Mouse (Mus musculus) midbrain, embryonic 11.5 days (tissue): ENCODE measurements at regions not wholly inside any gene's neighbourhood (a gene's known extent, or its start where the extent isn't known, plus 50 kb on each side); places are given as distances from the start of the nearest gene placed in this dataset.

Experiments used
- ATAC-seq: fragments of 200-750 bp; cut with Nextera tagmentation; 2 replicates; pipeline ENCODE4 v1.8.0; 2017; ENCODE audit warnings: moderate TSS enrichment, moderate library complexity; ENCODE audit not compliant: low FRiP score
- DNase-seq: peaks from one replicate; pipeline ENCODE4 v3.0.0; 2015; ENCODE audit warnings: low spot score; ENCODE audit errors: missing footprints
- H3K27ac ChIP-seq: fragments of 300-500 bp; sonication (generic); 2 replicates; pipeline ENCODE4 v1.5.1; 2014; ENCODE audit warnings: low read depth, low read length
- H3K27me3 ChIP-seq: fragments of 300-500 bp; sonication (generic); 2 replicates; pipeline ENCODE4 v1.6.1; 2014; ENCODE audit warnings: mild to moderate bottlenecking, low read length, moderate library complexity, mixed read lengths; ENCODE audit not compliant: control insufficient read depth, insufficient read depth
- H3K36me3 ChIP-seq: fragments of 300-500 bp; sonication (generic); 2 replicates; pipeline ENCODE4 v1.6.1; 2014; ENCODE audit warnings: mild to moderate bottlenecking, low read length, moderate library complexity, mixed read lengths; ENCODE audit not compliant: control insufficient read depth, insufficient read depth
- H3K4me1 ChIP-seq: fragments of 300-500 bp; sonication (generic); 2 replicates; pipeline ENCODE4 v1.6.1; 2014; ENCODE audit warnings: low read length; ENCODE audit not compliant: control insufficient read depth, insufficient read depth
- H3K4me2 ChIP-seq: fragments of 300-500 bp; sonication (generic); 2 replicates; pipeline ENCODE4 v1.6.1; 2014; ENCODE audit warnings: mild to moderate bottlenecking, moderate library complexity
- H3K4me3 ChIP-seq: fragments of 300-500 bp; sonication (generic); 2 replicates; pipeline ENCODE4 v1.5.1; 2014; ENCODE audit warnings: low read depth, low read length
- H3K9ac ChIP-seq: fragments of 300-500 bp; sonication (generic); 2 replicates; pipeline ENCODE4 v1.6.1; 2014; ENCODE audit warnings: low read length
- H3K9me3 ChIP-seq: fragments of 300-500 bp; sonication (generic); 2 replicates; pipeline ENCODE4 v1.6.1; 2016; ENCODE audit warnings: low read length; ENCODE audit not compliant: control insufficient read depth
- WGBS: fragments of 180-500 bp; shearing (Covaris S2); extraction: QIAGEN DNeasy Blood & Tissue Kit; methylation state at CpG from one replicate; pipeline ENCODE4 v1.1.7; 2014; 5-methylcytosine and 5-hydroxymethylcytosine counted together

DNA sequence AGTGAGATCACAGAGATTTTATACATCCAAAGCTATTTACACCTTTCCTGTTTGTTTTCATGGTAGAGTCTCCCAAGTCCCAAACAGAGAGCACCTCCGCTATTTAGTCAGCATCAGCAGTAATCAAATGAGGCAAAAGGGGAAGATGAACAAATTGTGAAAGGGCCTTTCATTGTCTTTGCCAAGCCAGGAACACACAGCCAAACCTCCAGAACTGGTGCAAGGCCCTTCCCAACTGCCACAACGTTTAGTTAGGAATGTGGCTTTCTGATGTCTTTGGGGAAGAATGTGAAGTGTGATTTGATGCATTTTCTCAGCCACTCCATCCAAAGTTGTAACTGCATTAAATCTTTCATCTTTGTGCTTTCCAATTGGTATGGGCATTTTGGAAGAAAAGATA is 353.6 kb upstream of the Galnt5 start:
- WGBS: 73% methylated on average over 2 of the region's 2 CpGs
- ATAC-seq: no peak
- H3K9ac ChIP-seq: no peak overlapping the region

DNA sequence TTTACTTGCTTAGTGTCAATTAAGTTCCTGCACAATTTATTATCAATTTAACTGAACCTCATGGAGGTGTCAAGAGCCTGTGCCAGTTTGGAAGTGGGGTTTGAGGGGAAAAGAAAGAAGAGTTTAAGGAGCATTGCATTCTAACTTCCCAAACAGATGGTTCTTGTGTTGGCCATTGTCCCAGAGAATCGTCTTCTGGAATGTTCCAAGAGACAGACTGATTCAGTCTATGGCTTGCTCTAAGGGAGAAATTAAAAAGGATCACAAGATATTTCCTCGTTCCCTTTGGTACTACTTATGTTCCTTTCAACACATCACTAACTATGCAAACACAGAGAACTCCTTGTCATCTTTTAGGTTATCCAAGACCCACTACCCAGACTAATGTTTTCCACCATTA is 353.1 kb upstream of the Galnt5 start:
- WGBS: 84% methylated on average over 2 of the region's 2 CpGs
- Histone ChIP-seq H3K4me1 (no peaks in the 10 kb centered on the region), H3K9me3 (no peaks in the 10 kb centered on the region), H3K4me3 (no peak overlapping the region), H3K27me3 (no peaks in the 10 kb centered on the region), H3K4me2 (no peak overlapping the region), H3K9ac (no peak overlapping the region), H3K36me3 (no peaks in the 10 kb centered on the region), H3K27ac (no peak overlapping the region)
- ATAC-seq (no peak), DNase-seq (no peak)

More for the DNA sequence above, 353.6 kb upstream of the Galnt5 start:
- Histone ChIP-seq H3K27ac (no peak overlapping the region), H3K9me3 (no peaks in the 10 kb centered on the region), H3K4me3 (no peak overlapping the region), H3K4me2 (no peak overlapping the region), H3K36me3 (no peaks in the 10 kb centered on the region), H3K4me1 (no peaks in the 10 kb centered on the region), H3K27me3 (no peaks in the 10 kb centered on the region)
- DNase-seq: no peak

DNA sequence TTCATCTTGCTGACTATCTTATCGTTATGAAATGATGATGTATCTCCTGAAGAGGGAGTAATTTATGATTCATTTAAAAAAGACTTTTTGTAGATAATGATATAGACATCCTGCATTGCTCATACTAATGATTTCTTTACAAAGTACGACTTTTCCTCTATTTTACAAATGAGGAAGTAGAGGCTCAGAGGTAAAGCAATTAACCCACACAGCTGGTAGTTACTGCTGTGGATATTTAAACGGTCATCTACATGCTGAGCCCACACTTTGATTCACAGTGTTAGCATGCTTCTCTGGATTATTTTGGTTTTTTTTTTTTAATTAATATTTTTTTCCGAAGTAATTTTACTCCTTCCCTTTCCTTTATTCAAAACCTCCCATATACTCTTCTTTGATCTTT is 348.7 kb upstream of the Galnt5 start:
- Histone ChIP-seq H3K9me3 (no peaks in the 10 kb centered on the region), H3K36me3 (no peaks in the 10 kb centered on the region), H3K9ac (no peak overlapping the region), H3K27ac (no peak overlapping the region), H3K4me3 (no peak overlapping the region), H3K27me3 (no peaks in the 10 kb centered on the region), H3K4me1 (no peaks in the 10 kb centered on the region), H3K4me2 (no peak overlapping the region)
- 80% methylated on average over 4 of the region's 4 CpGs for WGBS
- no peak for ATAC-seq
- no peak for DNase-seq

- ATAC-seq: no peak
- H3K9me3 ChIP-seq: no peaks in the 10 kb centered on the region
- WGBS: 84% methylated on average over 4 of the region's 4 CpGs
Observed at GRCm38 (mm10) chr2:57657409-57657808, 340.3 kb upstream of the Galnt5 start.

GRCm38 (mm10) chr2:57661838-57662237 is 335.8 kb upstream of the Galnt5 start:
- Histone ChIP-seq H3K9ac (no peak overlapping the region), H3K27me3 (no peaks in the 10 kb centered on the region), H3K27ac (no peak overlapping the region), H3K4me3 (no peak overlapping the region), H3K36me3 (no peaks in the 10 kb centered on the region), H3K4me1 (no peaks in the 10 kb centered on the region), H3K9me3 (no peaks in the 10 kb centered on the region), H3K4me2 (no peak overlapping the region)
- 86% methylated on average over 1 of the region's 1 CpGs for WGBS
- DNase-seq (no peak), ATAC-seq (no peak)

More at GRCm38 (mm10) chr2:57657409-57657808, 340.3 kb upstream of the Galnt5 start:
- no peaks in the 10 kb centered on the region for H3K36me3 ChIP-seq
- H3K27me3 ChIP-seq: no peaks in the 10 kb centered on the region
- no peak overlapping the region for H3K4me3 ChIP-seq
- no peak overlapping the region for H3K27ac ChIP-seq
- H3K4me2 ChIP-seq: no peak overlapping the region
- no peak overlapping the region for H3K9ac ChIP-seq
- H3K4me1 ChIP-seq: no peaks in the 10 kb centered on the region
- DNase-seq: no peak

GRCm38 (mm10) chr2:57672007-57672643 is 325.6 kb upstream of the Galnt5 start:
- Histone ChIP-seq H3K36me3 (no peaks in the 10 kb centered on the region), H3K4me1 (no peaks in the 10 kb centered on the region), H3K9ac (no peak overlapping the region), H3K4me3 (no peak overlapping the region), H3K4me2 (no peak overlapping the region), H3K27me3 (no peaks in the 10 kb centered on the region), H3K9me3 (no peaks in the 10 kb centered on the region), H3K27ac (no peak overlapping the region)
- ATAC-seq: no peak
- 72% methylated on average over 3 of the region's 3 CpGs for WGBS
- DNase-seq: no peak

- no peaks in the 10 kb centered on the region for H3K36me3 ChIP-seq
- H3K9ac ChIP-seq: no peak overlapping the region
- no peak overlapping the region for H3K4me2 ChIP-seq
- H3K4me3 ChIP-seq: no peak overlapping the region
- ATAC-seq (no peak), DNase-seq (no peak)
- no peaks in the 10 kb centered on the region for H3K4me1 ChIP-seq
- 88% methylated on average over 3 of the region's 3 CpGs for WGBS
- H3K27ac ChIP-seq: no peak overlapping the region
- H3K9me3 ChIP-seq: no peaks in the 10 kb centered on the region
- H3K27me3 ChIP-seq: no peaks in the 10 kb centered on the region
Observed at GRCm38 (mm10) chr2:57689877-57690276, 307.8 kb upstream of the Galnt5 start.

DNA sequence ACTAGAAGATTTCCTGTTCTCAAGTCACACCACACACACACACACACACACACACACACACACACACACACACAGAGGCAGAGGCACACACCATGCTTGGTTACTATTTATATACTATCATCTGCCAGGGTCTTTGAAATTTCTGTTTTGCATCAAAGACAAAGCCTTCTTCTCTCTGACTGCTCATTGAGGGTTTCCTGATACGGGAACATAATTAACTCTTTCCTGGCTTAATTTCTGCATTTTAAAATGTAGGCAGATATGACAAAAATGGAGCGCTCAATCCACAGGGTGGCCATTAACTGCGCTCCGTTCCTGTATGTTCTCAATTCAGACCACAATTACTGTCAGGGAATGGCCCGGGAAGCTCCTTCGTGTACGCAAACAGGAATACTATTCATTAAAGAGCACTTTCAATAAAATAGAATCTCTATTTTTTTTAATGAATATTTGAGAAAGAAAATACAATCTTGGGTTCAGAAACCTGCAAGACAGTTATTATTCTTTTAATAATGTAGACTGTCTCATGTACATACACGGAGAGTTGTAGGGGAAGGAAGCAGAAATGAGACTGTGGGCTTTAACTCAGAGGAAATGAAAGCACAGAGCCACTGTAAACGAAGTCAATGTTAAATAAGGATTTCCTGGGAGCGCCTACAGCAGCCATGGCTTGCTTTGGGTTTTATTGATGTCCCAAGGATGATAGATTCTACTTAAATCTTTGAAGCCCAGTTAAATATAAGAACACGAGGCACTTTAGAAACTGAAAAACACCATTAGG is 300.5 kb upstream of the Galnt5 start:
- DNase-seq (peak; percentile 89), ATAC-seq (no peak)
- WGBS: 61% methylated on average over 11 of the region's 11 CpGs
- peaks cover 4% of the 10 kb centered on the region; the same call in 1 of the 2 replicates for H3K4me1 ChIP-seq
- no peak overlapping the region for H3K4me3 ChIP-seq
- H3K27me3 ChIP-seq: peaks cover 13% of the 10 kb centered on the region
- no peak overlapping the region for H3K4me2 ChIP-seq
- no peaks in the 10 kb centered on the region for H3K9me3 ChIP-seq
- no peaks in the 10 kb centered on the region for H3K36me3 ChIP-seq
- no peak overlapping the region for H3K9ac ChIP-seq
- no peak overlapping the region for H3K27ac ChIP-seq

GRCm38 (mm10) chr2:57698659-57699061 is 299.0 kb upstream of the Galnt5 start:
- Histone ChIP-seq H3K9ac (peak overlapping the region; percentile 48; the same call in 1 of the 2 replicates), H3K27me3 (peaks cover 17% of the 10 kb centered on the region), H3K36me3 (no peaks in the 10 kb centered on the region), H3K9me3 (no peaks in the 10 kb centered on the region), H3K4me2 (peak overlapping the region; percentile 48), H3K4me3 (peak overlapping the region; percentile 17), H3K27ac (no peak overlapping the region), H3K4me1 (peaks cover 4% of the 10 kb centered on the region; the same call in 1 of the 2 replicates)
- ATAC-seq (peak; percentile 89), DNase-seq (peak; percentile 95)
- WGBS: 5% methylated on average over 11 of the region's 11 CpGs
